Mouse (Mus musculus): ENCODE data around the gene Pgm5.

- TF ChIP-seq CTCF (IDR thresholded peaks at IDR 0.05; ENCODE audit: extremely low read depth, insufficient read depth, insufficient read length, insufficient replicate concordance) (no peak), POLR2A (IDR thresholded peaks at IDR 0.05; ENCODE audit: low read depth, low read length) (no peak)
Observed at GRCm38 (mm10) chr19:24698651-24699050, 163.0 kb downstream of the Pgm5 start.
